In genomic region chrX:136707446-136708167, GRCm38 (mm10) we compare ENCODE assay signal across 8 mouse cellular contexts. TPM values are rescaled to one million over a fixed set of nuclear protein-coding genes. Genes with fewer than 3 reads are reported as not detected.
DNase-seq lines count a peak whose midpoint lies in the region; ATAC-seq and TF ChIP-seq lines count a peak whose summit lies in the region.

Gene Tceal1 (plus strand): TSS chrX:136707982.

- no peaks in the 10 kb centered on the region for H3K4me1 ChIP-seq in forebrain, postnatal 0 days (ENCODE audit: insufficient read depth)
- peaks cover 3% of the 10 kb centered on the region; the same call in 1 of the 2 replicates for H3K4me1 ChIP-seq in lung, adult 2 months (ENCODE audit: control insufficient read depth, insufficient read depth, low read length)
- H3K4me1 ChIP-seq in olfactory bulb, adult 2 months (ENCODE audit: control insufficient read depth, insufficient read depth, low read length), result no peaks in the 10 kb centered on the region

- TF ChIP-seq POLR2A in lung, adult 2 months (IDR thresholded peaks at IDR 0.05; ENCODE audit: borderline replicate concordance, extremely low read depth, low read depth, low read length), result peak; percentile 60; the same call in 1 of the 2 replicates
- TF ChIP-seq POLR2A in olfactory bulb, adult 2 months (IDR thresholded peaks at IDR 0.05; ENCODE audit: insufficient read depth, low read depth, low read length), result peak; percentile 31; the same call in 1 of the 2 replicates

- H3K27me3 ChIP-seq in forebrain, postnatal 0 days (ENCODE audit: insufficient read depth, low read length), result no peaks in the 10 kb centered on the region

- peak; percentile 50 for DNase-seq in MN1 (ENCODE audit: low spot score)
- DNase-seq in cerebellum, adult 18-20 months, result peak; percentile 73 to 78
- peak; percentile 88 for DNase-seq in forebrain, postnatal 0 days
- DNase-seq in heart, postnatal 25 days (ENCODE audit: low spot score), result peak; percentile 26
- DNase-seq in layer of hippocampus, adult 8-10 months (ENCODE audit: low spot score in 2 of 2), result peak; percentile 58 to 68
- DNase-seq in lung, adult 2 months, result peak; percentile 51
- DNase-seq in T-cell, adult 2 months (ENCODE audit: low spot score), result no peak

- WGBS in forebrain, postnatal 0 days, result 33% methylated on average over 15 of the region's 15 CpGs
- WGBS in lung, adult 2 months, result 34% methylated on average over 15 of the region's 15 CpGs
- WGBS in olfactory bulb, adult 2 months, result 14% methylated on average over 15 of the region's 15 CpGs

- intact Hi-C loops in heart, postnatal 25 days (cut with DNase I), result loop anchor here (5.0 kb wide), 1 partner anchor 385 kb away; no protein-coding TSS in a partner anchor

- H3K27ac ChIP-seq in forebrain, postnatal 0 days (ENCODE audit: low read depth, low read length), result peak within 1 kb of the TSS; percentile 95
- peak within 1 kb of the TSS; percentile 93 for H3K27ac ChIP-seq in olfactory bulb, adult 2 months (ENCODE audit: insufficient read depth, low read depth, low read length)

- H3K9ac ChIP-seq in forebrain, postnatal 0 days, result peak within 1 kb of the TSS; percentile 70

- peak within 1 kb of the TSS; percentile 50 for H3K4me3 ChIP-seq in forebrain, postnatal 0 days (ENCODE audit: low read depth, low read length)
- peak within 1 kb of the TSS; percentile 75 for H3K4me3 ChIP-seq in lung, adult 2 months (replicated peaks; ENCODE audit: extremely low read depth, low read depth, low read length)
- peak within 1 kb of the TSS; percentile 73 for H3K4me3 ChIP-seq in olfactory bulb, adult 2 months (ENCODE audit: insufficient read depth, low read depth, low read length)

- no peak for TF ChIP-seq CTCF in forebrain, postnatal 0 days (IDR thresholded peaks at IDR 0.05; ENCODE audit: low read depth)
- TF ChIP-seq CTCF in lung, adult 2 months (IDR thresholded peaks at IDR 0.05; ENCODE audit: insufficient read depth, low read length), result no peak
- TF ChIP-seq CTCF in olfactory bulb, adult 2 months (IDR thresholded peaks at IDR 0.05; ENCODE audit: insufficient read depth, low read depth, low read length), result no peak

- no peaks in the 10 kb centered on the region for H3K36me3 ChIP-seq in forebrain, postnatal 0 days (ENCODE audit: insufficient read depth)

- peak within 1 kb of the TSS; percentile 55 for H3K4me2 ChIP-seq in forebrain, postnatal 0 days (ENCODE audit: low read depth)

- peak; percentile 94 for ATAC-seq in forebrain, postnatal 0 days

- no peaks in the 10 kb centered on the region for H3K9me3 ChIP-seq in forebrain, postnatal 0 days (ENCODE audit: low read length)

RNA-seq across cellular contexts. Expression of gene Tceal1, which starts in this region (rescaled TPM):
- total RNA-seq in forebrain, postnatal 0 days (2014; rRNA removed), result 23.8 TPM in 2 replicates
- polyA plus RNA-seq in forebrain, postnatal 0 days (2015; fragmentation: Nextera tagmentation; extraction: Ambion mirVana), result 19.7 and 20.7 TPM in 2 replicates
- total RNA-seq in heart, postnatal 25 days (2021), result 1 to 10 TPM; 3.7 to 4.6 TPM
- total RNA-seq in layer of hippocampus, adult 8-10 months (2022), result 10 to 100 TPM; 13.1 to 16.4 (median 15.0) TPM
- polyA plus RNA-seq in lung, adult 2 months (2012; rRNA removed), result 1.0 and 2.2 TPM in 2 replicates
- polyA plus RNA-seq in olfactory bulb, adult 2 months (2012; ENCODE audit: insufficient read depth, insufficient read length, low replicate concordance, missing spikeins), result not detected in 2 replicates
